Mouse (Mus musculus) adrenal gland, adult 2 months (tissue): ENCODE data around the gene Krt16. TPM values are rescaled to one million over a fixed set of nuclear protein-coding genes. Genes with fewer than 3 reads are reported as not detected.

Experiments
- DNase-seq: peaks from one replicate; pipeline ENCODE4 v3.0.0; 2021
- long read RNA-seq: library from polyadenylated mRNA; stranded (forward); transcript quantifications from one replicate; pipeline ENCODE4 v2.0.0, GENCODE M21; 2021
- polyA plus RNA-seq: library from polyadenylated mRNA; depleted of rRNA; stranded (reverse); fragments of >200 nt; gene quantifications from 2 replicates; pipeline ENCODE4 v1.2.3, GENCODE M21; 2012; rRNA removed
- total RNA-seq, 2 experiments: library from RNA; stranded (reverse); gene quantifications; 2 replicates each; pipeline ENCODE4 v1.2.3; 2021

Krt16 gene
- not detected for total RNA-seq
- not detected in 2 replicates for polyA plus RNA-seq
- long read RNA-seq: 0 reads

- DNase-seq: no peak
These were observed at the start of gene Krt16 for GRCm38 (mm10) chr11:100248852-100249465. TSS of gene Krt16 (minus strand) at chr11:100248902.

GRCm38 (mm10) chr11:100297801-100298200, 49.1 kb upstream of the Krt16 start:
- DNase-seq: no peak

GRCm38 (mm10) chr11:100295308-100295707, 46.6 kb upstream of the Krt16 start:
- peak; percentile 73 for DNase-seq

GRCm38 (mm10) chr11:100292884-100293283, 44.2 kb upstream of the Krt16 start:
- no peak for DNase-seq

- peak; percentile 48 for DNase-seq
These were observed 41.5 kb upstream of the Krt16 start for GRCm38 (mm10) chr11:100290235-100290634.

- no peak for DNase-seq
These were observed 40.2 kb upstream of the Krt16 start for GRCm38 (mm10) chr11:100288942-100289341.

GRCm38 (mm10) chr11:100287024-100287423, 38.3 kb upstream of the Krt16 start:
- DNase-seq: peak; percentile 59

- no peak for DNase-seq
These were observed 36.3 kb upstream of the Krt16 start for GRCm38 (mm10) chr11:100284988-100285387.

- peak; percentile 68 for DNase-seq
These were observed 33.8 kb upstream of the Krt16 start for GRCm38 (mm10) chr11:100282549-100282948.

- DNase-seq: peak; percentile 66
These were observed 33.2 kb upstream of the Krt16 start for GRCm38 (mm10) chr11:100281596-100282544.

GRCm38 (mm10) chr11:100278759-100279158, 30.1 kb upstream of the Krt16 start:
- DNase-seq: no peak

- peak; percentile 66 for DNase-seq
These were observed 29.2 kb upstream of the Krt16 start for GRCm38 (mm10) chr11:100277726-100278480.

- DNase-seq: no peak
These were observed 26.8 kb upstream of the Krt16 start for GRCm38 (mm10) chr11:100275466-100275865.

- no peak for DNase-seq
These were observed 26.0 kb upstream of the Krt16 start for GRCm38 (mm10) chr11:100274719-100275118.

GRCm38 (mm10) chr11:100271878-100272277, 23.2 kb upstream of the Krt16 start:
- no peak for DNase-seq

- DNase-seq: no peak
These were observed 21.2 kb upstream of the Krt16 start, which contains the start of gene Krt42 for GRCm38 (mm10) chr11:100269821-100270332. TSS of gene Krt42 (minus strand) at chr11:100269871.

GRCm38 (mm10) chr11:100262058-100262980, 13.6 kb upstream of the Krt16 start:
- no peak for DNase-seq

GRCm38 (mm10) chr11:100261235-100261605, 12.5 kb upstream of the Krt16 start:
- DNase-seq: no peak

GRCm38 (mm10) chr11:100260514-100261234, 12.0 kb upstream of the Krt16 start, which contains the start of gene Krt17:
TSS of gene Krt17 (minus strand) at chr11:100261029.
- DNase-seq: no peak

- DNase-seq: no peak
These were observed 10.4 kb upstream of the Krt16 start for GRCm38 (mm10) chr11:100259079-100259478.
